Mouse (Mus musculus) brain, embryonic 18.5 days (tissue): ENCODE measurements around the gene Rxfp1.

ENCODE experiments used
- DNase-seq: peaks from one replicate; pipeline ENCODE4 v3.0.0-alpha.2; 2012; ENCODE audit warnings: low read depth, low spot score

Gene Rxfp1

DNA sequence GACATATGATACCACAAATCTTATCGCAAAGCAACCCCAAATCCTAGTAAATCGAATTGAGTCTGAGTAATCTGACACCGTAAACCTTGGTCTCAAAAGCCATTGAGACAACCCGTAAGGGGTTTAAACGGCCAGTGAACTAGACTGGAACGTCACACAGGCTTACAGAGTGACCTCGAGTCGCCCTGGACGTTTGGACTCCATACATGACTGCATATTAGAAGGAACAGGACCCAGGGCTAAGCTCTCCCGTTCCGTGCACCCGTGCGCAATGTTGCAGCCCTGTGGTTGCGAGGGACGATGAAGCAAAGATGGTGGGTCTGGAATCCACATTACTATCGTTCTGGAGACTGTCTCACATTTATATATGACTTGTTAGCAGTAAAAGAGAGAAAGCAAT is 65.5 kb downstream of the Rxfp1 start:
- no peak for DNase-seq

- no peak for DNase-seq
Observed at GRCm38 (mm10) chr3:79670556-79670955, 67.1 kb downstream of the Rxfp1 start.

DNA sequence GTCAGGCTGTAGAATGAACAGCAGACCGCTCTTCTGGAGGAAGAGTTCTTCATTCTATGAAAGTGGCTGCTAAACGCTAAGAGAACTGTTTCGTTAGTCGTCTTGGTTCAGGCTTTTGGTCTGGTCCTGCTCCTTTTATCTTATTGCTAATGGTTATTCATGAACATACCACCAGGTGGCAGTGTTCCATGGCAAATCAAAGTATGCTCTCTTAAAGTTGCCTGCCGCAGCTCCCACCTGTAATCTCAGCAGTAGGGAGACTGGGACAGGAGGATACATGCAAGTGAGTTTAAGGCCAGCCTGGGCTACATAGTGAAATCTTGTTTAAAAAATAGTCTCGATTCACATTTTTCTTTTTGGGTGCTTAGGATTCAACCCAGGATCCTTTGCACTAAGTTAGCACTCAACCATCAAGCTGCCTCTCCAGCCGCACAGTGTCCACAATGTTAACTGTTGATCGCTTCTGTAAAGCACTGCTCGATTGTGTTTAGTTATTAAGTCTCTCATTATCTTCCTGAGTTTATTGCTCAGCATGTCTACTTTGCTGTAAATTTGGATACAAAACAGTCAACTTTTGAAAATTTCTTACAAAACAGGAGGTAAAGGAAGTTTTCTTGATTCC is 72.8 kb downstream of the Rxfp1 start:
- peak; percentile 24 for DNase-seq

DNA sequence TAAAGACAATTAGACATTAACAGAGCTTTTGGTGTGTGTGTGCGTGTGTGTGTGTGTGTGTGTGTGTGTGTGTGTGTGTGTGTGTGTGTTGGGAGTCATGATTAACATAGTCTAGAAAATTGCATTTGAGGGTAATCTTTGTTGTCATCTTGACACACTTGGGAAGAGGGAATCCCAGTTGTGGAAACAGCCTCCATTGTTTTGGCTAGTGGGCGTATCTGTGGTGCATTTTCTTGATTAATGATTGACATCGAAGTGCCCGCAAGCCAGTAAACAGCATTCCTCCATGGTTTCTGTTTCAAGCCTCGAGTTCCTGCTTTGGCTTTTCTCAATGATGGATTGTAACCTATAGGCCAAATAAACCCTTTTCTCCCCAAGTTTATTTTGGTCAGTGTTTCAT is 81.0 kb downstream of the Rxfp1 start:
- DNase-seq: no peak

DNA sequence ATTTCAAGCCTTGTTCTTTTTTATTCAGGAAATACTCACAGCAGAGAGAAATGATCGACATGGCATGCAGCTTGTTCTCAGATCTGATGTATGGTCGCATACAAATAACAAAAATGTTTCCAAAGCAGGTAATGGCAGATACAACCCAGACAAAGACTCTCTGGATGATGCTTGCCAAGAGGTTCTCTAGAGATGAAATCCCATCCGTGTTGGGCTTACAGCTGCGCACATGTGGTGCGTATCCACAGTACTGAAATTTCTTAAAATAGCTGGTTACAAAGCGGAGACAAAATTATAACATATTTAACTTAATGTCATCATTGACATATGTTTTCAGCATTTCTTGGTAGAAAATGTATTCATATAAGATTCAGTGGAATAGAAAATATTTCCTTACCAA is 85.6 kb downstream of the Rxfp1 start:
- no peak for DNase-seq

GRCm38 (mm10) chr3:79629416-79629730 is 108.3 kb downstream of the Rxfp1 start, which contains the start of gene Etfdh:
TSS of gene Etfdh (minus strand) at chr3:79629500.
- DNase-seq: peak; percentile 43

- DNase-seq: peak; percentile 99
Observed at GRCm38 (mm10) chr3:79628561-79629415, 108.9 kb downstream of the Rxfp1 start, which contains the start of gene 4930579G24Rik. TSS of gene 4930579G24Rik (plus strand) at chr3:79629079.

DNA sequence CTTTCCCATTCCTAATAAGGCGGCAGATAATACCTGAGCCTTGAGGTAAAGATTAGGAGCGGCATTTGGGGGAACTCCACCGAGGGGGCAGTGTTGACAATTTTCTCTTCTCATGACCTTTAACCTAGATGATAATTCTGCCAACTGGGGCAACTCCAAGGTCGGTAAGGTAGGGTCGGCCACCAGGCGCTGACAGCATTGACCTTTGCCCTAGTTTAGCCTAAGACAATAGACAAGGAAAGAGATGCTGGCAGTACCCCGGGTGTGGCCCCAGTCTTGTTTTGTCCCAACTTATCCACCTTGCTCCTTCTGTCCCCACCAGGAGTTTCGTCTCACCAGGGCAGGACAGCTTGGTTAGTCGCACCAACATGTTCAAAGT is 109.5 kb downstream of the Rxfp1 start:
- no peak for DNase-seq

DNA sequence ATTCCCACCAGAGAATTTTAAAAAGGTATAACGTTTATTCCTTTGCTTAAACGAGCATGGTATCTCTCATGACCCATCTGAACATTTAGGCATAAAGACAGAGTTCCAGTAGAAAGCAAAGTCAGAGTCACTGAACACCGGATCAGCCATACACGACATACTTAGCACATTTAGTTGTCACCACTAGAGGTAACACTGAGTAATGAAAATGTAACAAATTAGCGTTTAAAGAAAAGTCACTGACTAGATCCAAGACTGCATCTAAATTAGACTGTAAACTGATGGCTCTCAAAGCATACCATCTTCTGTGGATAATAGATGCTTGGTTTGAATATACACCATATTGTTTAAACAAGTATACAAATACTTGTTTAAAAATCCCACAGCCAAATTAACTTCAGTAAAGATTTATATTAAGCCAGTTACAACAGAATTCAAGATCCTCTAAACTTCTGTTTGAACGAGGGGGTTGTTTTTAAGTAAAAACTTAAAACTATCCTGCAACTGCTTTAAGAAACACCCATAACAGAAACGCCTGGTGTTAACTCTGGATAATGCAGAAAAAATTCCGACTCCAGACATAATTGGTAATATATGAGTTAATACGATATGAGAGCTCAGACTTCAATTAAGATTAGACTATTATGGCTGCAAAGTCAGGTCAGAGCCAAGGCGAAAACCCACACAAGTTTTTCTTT is 110.0 kb downstream of the Rxfp1 start:
- no peak for DNase-seq

DNA sequence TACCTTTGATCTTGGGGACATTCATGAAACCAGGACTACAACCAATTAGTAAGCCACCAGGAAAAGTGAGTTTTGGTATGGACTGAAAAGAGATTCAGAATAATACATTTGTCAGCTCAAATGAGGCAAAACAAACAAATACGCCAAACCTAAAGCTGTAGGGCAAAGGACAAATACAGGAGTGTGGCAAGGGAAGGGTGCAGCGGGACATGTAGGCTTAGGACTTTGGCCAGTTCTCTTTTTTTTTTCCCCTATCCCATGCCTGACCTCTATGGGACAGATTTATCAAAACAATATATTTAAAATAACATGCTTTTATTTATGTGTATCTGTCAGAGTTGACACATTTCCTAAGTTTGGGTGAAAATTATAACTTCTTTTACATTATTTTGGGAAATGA is 127.8 kb downstream of the Rxfp1 start:
- DNase-seq: no peak

DNA sequence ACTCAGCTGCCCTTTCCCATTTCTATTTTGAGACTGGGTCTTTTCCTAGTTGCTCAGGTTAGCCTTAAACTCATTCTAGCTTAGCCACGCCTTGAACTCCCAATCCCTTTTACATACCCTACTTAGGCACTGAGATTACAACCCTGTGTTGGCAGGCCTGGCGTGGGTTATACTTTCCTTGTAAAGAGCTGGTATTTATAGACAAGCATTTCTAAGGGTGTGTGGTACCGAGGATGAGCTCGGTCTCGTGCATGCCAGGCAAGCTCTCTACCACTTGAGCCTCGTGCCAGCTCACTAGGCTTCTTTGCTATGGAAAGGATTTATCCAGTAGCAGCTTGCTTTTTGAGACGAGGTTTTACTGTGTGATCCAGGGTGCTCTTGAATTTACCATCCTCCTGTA is 142.2 kb downstream of the Rxfp1 start:
- DNase-seq: no peak

DNA sequence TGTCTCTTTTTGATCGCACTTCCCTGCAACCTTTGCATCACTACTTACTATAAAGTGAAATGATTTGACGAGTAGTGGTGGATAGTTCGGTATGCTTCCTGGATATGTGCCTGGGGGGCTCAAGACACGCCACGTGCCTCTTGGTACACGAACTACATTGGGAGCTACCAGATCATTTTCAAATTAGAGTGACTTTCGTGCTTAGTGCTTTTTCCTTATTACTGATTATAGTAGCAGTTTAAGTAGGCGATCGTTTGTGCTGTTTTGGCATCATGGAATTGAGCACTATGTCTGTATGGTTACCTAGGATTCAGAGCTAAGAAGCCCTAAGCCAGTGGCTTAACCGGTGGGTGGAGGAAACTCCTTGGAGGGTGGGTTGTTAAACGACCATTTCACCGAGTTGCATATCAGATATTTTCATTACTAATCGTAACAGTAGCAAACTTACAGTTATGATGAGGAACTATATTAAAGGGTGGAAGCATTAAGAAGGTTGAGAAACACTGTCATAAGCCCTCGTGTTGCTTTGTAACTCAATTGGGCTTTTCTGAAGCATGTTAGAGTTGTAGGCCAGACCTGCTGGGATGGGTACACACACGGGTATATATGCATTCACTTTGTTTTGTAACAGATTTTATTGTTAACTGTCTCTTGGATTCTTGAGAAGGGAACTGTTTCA is 145.7 kb downstream of the Rxfp1 start:
- no peak for DNase-seq
